Mouse (Mus musculus) lung, embryonic 14.5 days (tissue): Measurements from ENCODE around the gene Arhgef28. TPM values are rescaled to one million over a fixed set of nuclear protein-coding genes. Genes with fewer than 3 reads are reported as not detected.
A peak's percentile ranks its signal among the peaks of the same experiment; 100 is the strongest.

ENCODE experiments used
- ATAC-seq: fragments of 200-750 bp; cut with Nextera tagmentation; 2 replicates; pipeline ENCODE4 v1.8.0; 2017; ENCODE audit warnings: mild to moderate bottlenecking, moderate TSS enrichment, moderate library complexity; ENCODE audit not compliant: insufficient read depth
- DNase-seq: peaks from one replicate; pipeline ENCODE4 v3.0.0-alpha.2; 2015
- H3K27ac ChIP-seq: fragments of 300-500 bp; sonication (generic); 2 replicates; pipeline ENCODE4 v1.5.1; 2014; ENCODE audit warnings: low read depth, mild to moderate bottlenecking, moderate library complexity
- H3K27me3 ChIP-seq: fragments of 300-500 bp; sonication (generic); 2 replicates; pipeline ENCODE4 v1.6.1; 2014; ENCODE audit warnings: low read length, control low read depth; ENCODE audit not compliant: insufficient read depth
- H3K36me3 ChIP-seq: fragments of 300-500 bp; sonication (generic); 2 replicates; pipeline ENCODE4 v1.6.1; 2014; ENCODE audit warnings: control low read depth; ENCODE audit not compliant: insufficient read depth
- H3K4me1 ChIP-seq: fragments of 300-500 bp; sonication (generic); 2 replicates; pipeline ENCODE4 v1.6.1; 2014; ENCODE audit warnings: antibody characterized with exemption, control low read depth; ENCODE audit not compliant: insufficient read depth
- H3K4me2 ChIP-seq: fragments of 300-500 bp; sonication (generic); 2 replicates; pipeline ENCODE4 v1.6.1; 2014; ENCODE audit warnings: mild to moderate bottlenecking
- H3K4me3 ChIP-seq: fragments of 300-500 bp; sonication (generic); 2 replicates; pipeline ENCODE4 v1.5.1; 2014; ENCODE audit warnings: low read depth, low read length
- H3K9ac ChIP-seq: fragments of 300-500 bp; sonication (generic); 2 replicates; pipeline ENCODE4 v1.6.1; 2014
- H3K9me3 ChIP-seq: fragments of 300-500 bp; sonication (generic); 2 replicates; pipeline ENCODE4 v1.6.1; 2016; ENCODE audit warnings: low read depth, low read length, control low read depth
- CTCF ChIP-seq: IDR thresholded peaks from 2 replicates; pipeline ENCODE4 v1.5.1; 2016; ENCODE audit warnings: antibody characterized with exemption, low read depth
- WGBS: fragments of 180-500 bp; shearing (Covaris S2); extraction: QIAGEN DNeasy Blood & Tissue Kit; methylation state at CpG from one replicate; pipeline ENCODE4 v1.1.7; 2014; 5-methylcytosine and 5-hydroxymethylcytosine counted together
- polyA plus RNA-seq: library from polyadenylated mRNA; unstranded; fragments of >200 nt; fragmentation: Nextera tagmentation; extraction: Ambion mirVana; gene quantifications from 2 replicates; pipeline ENCODE4 v1.2.1, GENCODE M21; 2014

The Arhgef28 gene
- polyA plus RNA-seq, 1 experiment from 2014 or later: 15.0 TPM

- ATAC-seq: no peak
- WGBS: 50% methylated on average over 6 of the region's 6 CpGs
- TF ChIP-seq CTCF: no peak
- Histone ChIP-seq H3K9ac (no peak overlapping the region), H3K9me3 (no peaks in the 10 kb centered on the region), H3K4me3 (no peak overlapping the region), H3K4me2 (no peak overlapping the region), H3K27me3 (no peaks in the 10 kb centered on the region), H3K36me3 (no peaks in the 10 kb centered on the region), H3K27ac (no peak overlapping the region), H3K4me1 (peaks cover 3% of the 10 kb centered on the region; the same call in 1 of the 2 replicates)
- DNase-seq: no peak
Observed at GRCm38 (mm10) chr13:97876031-97876430, 330.2 kb downstream of the Arhgef28 start.

- Histone ChIP-seq H3K4me2 (no peak overlapping the region), H3K4me3 (no peak overlapping the region), H3K9ac (no peak overlapping the region), H3K4me1 (no peaks in the 10 kb centered on the region), H3K27ac (no peak overlapping the region), H3K9me3 (no peaks in the 10 kb centered on the region), H3K27me3 (no peaks in the 10 kb centered on the region), H3K36me3 (no peaks in the 10 kb centered on the region)
- ATAC-seq: no peak
- DNase-seq: no peak
- no peak for TF ChIP-seq CTCF
- 82% methylated on average over 12 of the region's 12 CpGs for WGBS
Observed at GRCm38 (mm10) chr13:97869428-97869827, 336.8 kb downstream of the Arhgef28 start.

GRCm38 (mm10) chr13:97867322-97867962 is 338.8 kb downstream of the Arhgef28 start:
- TF ChIP-seq CTCF: no peak
- no peaks in the 10 kb centered on the region for H3K9me3 ChIP-seq
- ATAC-seq (peak; percentile 24; the same call in 1 of the 2 replicates), DNase-seq (peak; percentile 64)
- H3K9ac ChIP-seq: no peak overlapping the region
- 56% methylated on average over 13 of the region's 13 CpGs for WGBS
- H3K4me1 ChIP-seq: no peaks in the 10 kb centered on the region
- no peak overlapping the region for H3K27ac ChIP-seq
- no peaks in the 10 kb centered on the region for H3K27me3 ChIP-seq
- H3K4me3 ChIP-seq: no peak overlapping the region
- H3K36me3 ChIP-seq: no peaks in the 10 kb centered on the region
- H3K4me2 ChIP-seq: no peak overlapping the region

GRCm38 (mm10) chr13:97859071-97859470 is 347.2 kb downstream of the Arhgef28 start:
- no peak overlapping the region for H3K4me2 ChIP-seq
- no peaks in the 10 kb centered on the region for H3K36me3 ChIP-seq
- no peak for ATAC-seq
- H3K9me3 ChIP-seq: no peaks in the 10 kb centered on the region
- DNase-seq: no peak
- no peak overlapping the region for H3K27ac ChIP-seq
- WGBS: 81% methylated on average over 3 of the region's 3 CpGs
- no peak for TF ChIP-seq CTCF
- no peak overlapping the region for H3K4me3 ChIP-seq
- no peak overlapping the region for H3K9ac ChIP-seq
- H3K4me1 ChIP-seq: no peaks in the 10 kb centered on the region
- no peaks in the 10 kb centered on the region for H3K27me3 ChIP-seq

GRCm38 (mm10) chr13:97857860-97858259 is 348.4 kb downstream of the Arhgef28 start:
- Histone ChIP-seq H3K4me1 (no peaks in the 10 kb centered on the region), H3K27me3 (no peaks in the 10 kb centered on the region), H3K4me3 (no peak overlapping the region), H3K36me3 (no peaks in the 10 kb centered on the region), H3K27ac (no peak overlapping the region), H3K9ac (no peak overlapping the region), H3K4me2 (no peak overlapping the region), H3K9me3 (no peaks in the 10 kb centered on the region)
- TF ChIP-seq CTCF: no peak
- DNase-seq (peak; percentile 25), ATAC-seq (no peak)
- 57% methylated on average over 6 of the region's 6 CpGs for WGBS

GRCm38 (mm10) chr13:97853356-97853968 is 352.8 kb downstream of the Arhgef28 start:
- no peak for TF ChIP-seq CTCF
- ATAC-seq (no peak), DNase-seq (peak; percentile 29)
- H3K27ac ChIP-seq: no peak overlapping the region
- H3K27me3 ChIP-seq: no peaks in the 10 kb centered on the region
- H3K4me3 ChIP-seq: no peak overlapping the region
- no peak overlapping the region for H3K4me2 ChIP-seq
- H3K4me1 ChIP-seq: no peaks in the 10 kb centered on the region
- no peaks in the 10 kb centered on the region for H3K36me3 ChIP-seq
- H3K9me3 ChIP-seq: no peaks in the 10 kb centered on the region
- H3K9ac ChIP-seq: no peak overlapping the region
- WGBS: 35% methylated on average over 8 of the region's 8 CpGs

Other genes with a start within 250 kb of the Arhgef28 start
- 38.3 and 40.9 TPM in 2 replicates for gene Utp15, start 56.6 kb upstream of the Arhgef28 start, polyA plus RNA-seq
- 19.8 and 21.2 TPM in 2 replicates for gene Ankra2, start 56.6 kb upstream of the Arhgef28 start, polyA plus RNA-seq
- gene Gm21976, start 73.4 kb upstream of the Arhgef28 start, polyA plus RNA-seq: not detected in 2 replicates
- gene Btf3, start 110.6 kb upstream of the Arhgef28 start, polyA plus RNA-seq: 746 and 761 TPM in 2 replicates
- not detected in 2 replicates for gene Foxd1, start 147.8 kb upstream of the Arhgef28 start, polyA plus RNA-seq